Mouse (Mus musculus): ENCODE data around the gene Gng5. TPM values are rescaled to one million over a fixed set of nuclear protein-coding genes. Genes with fewer than 3 reads are reported as not detected.

The Gng5 gene
- total RNA-seq, 2 experiments from 2014 or later, result 201 to 215 TPM

- intact Hi-C loops (cut with DNase I), result no loop called here
- DNase-seq, result no peak
Observed at GRCm38 (mm10) chr3:146528335-146528734, 28.7 kb downstream of the Gng5 start.

- intact Hi-C loops (cut with DNase I), result no loop called here
- no peak for DNase-seq
Observed at GRCm38 (mm10) chr3:146534986-146535385, 35.4 kb downstream of the Gng5 start.

- intact Hi-C loops (cut with DNase I), result no loop called here
- no peak for DNase-seq
Observed at GRCm38 (mm10) chr3:146540521-146541273, 41.1 kb downstream of the Gng5 start.

GRCm38 (mm10) chr3:146543632-146544031, 44.0 kb downstream of the Gng5 start:
- DNase-seq, result no peak
- intact Hi-C loops (cut with DNase I), result no loop called here

- no peak for DNase-seq
- intact Hi-C loops (cut with DNase I), result no loop called here
Observed at GRCm38 (mm10) chr3:146554816-146555215, 55.2 kb downstream of the Gng5 start.

Other genes starting within 250 kb of the Gng5 start
- 10 to 100 TPM in 1 of 2 experiments, 1 to 10 TPM in 1; 8.9 to 11.0 TPM for gene Ssx2ip, start 95.2 kb upstream of the Gng5 start, total RNA-seq (2021)
- gene Ctbs, start 50.0 kb upstream of the Gng5 start, total RNA-seq (2021), result 1 to 10 TPM; 4.0 to 4.7 TPM
- 1 to 10 TPM; 2.7 to 3.6 TPM for gene Spata1, start 54 bp upstream of the Gng5 start, total RNA-seq (2021)
- gene Rpf1, start 21.6 kb downstream of the Gng5 start, total RNA-seq (2021), result 10 to 100 TPM; 13.6 to 14.4 TPM
- gene Uox, start 70.6 kb downstream of the Gng5 start, total RNA-seq (2021), result not detected
- not detected for gene Dnase2b, start 115.8 kb downstream of the Gng5 start, total RNA-seq (2021)
- gene 4930503B20Rik, start 151.5 kb downstream of the Gng5 start, total RNA-seq (2021), result under 1 TPM in 1 of 2 experiments, not detected in 1; 0.15 TPM
- 1 to 10 TPM; 1.4 to 2.6 TPM for gene Samd13, start 185.8 kb downstream of the Gng5 start, total RNA-seq (2021)